Mouse (Mus musculus) lung, postnatal 36 days (tissue): ENCODE measurements around the gene Cry2.
"Not testable (repeated sequence)": the region's sequence is repeated elsewhere in the genome, so short reads cannot be mapped to it uniquely, and the experiment has no call there.

Source experiments
- DNase-seq: peaks from one replicate; pipeline ENCODE4 v3.0.0; 2022; ENCODE audit warnings: mixed read lengths

The Cry2 gene

GRCm38 (mm10) chr2:92433578-92434374, at the start of gene Cry2:
Gene Cry2, minus strand, starts transcription at chr2:92434043.
- peak; percentile 99 for DNase-seq

GRCm38 (mm10) chr2:92483505-92483904, 49.7 kb upstream of the Cry2 start:
- peak; percentile 45 for DNase-seq

GRCm38 (mm10) chr2:92482551-92482950, 48.7 kb upstream of the Cry2 start:
- DNase-seq: no peak

GRCm38 (mm10) chr2:92478313-92478688, 44.5 kb upstream of the Cry2 start:
- DNase-seq: peak; percentile 26

- peak; percentile 24 for DNase-seq
These were observed 43.9 kb upstream of the Cry2 start for GRCm38 (mm10) chr2:92477672-92478312.

- DNase-seq: not testable (repeated sequence)
These were observed 42.7 kb upstream of the Cry2 start for GRCm38 (mm10) chr2:92476580-92476979.

GRCm38 (mm10) chr2:92475711-92476110, 41.9 kb upstream of the Cry2 start:
- DNase-seq: no peak

GRCm38 (mm10) chr2:92474920-92475319, 41.1 kb upstream of the Cry2 start:
- no peak for DNase-seq

GRCm38 (mm10) chr2:92471886-92472670, 38.2 kb upstream of the Cry2 start:
- no peak for DNase-seq

- peak; percentile 32 for DNase-seq
These were observed 30.8 kb upstream of the Cry2 start for GRCm38 (mm10) chr2:92464690-92465089.

GRCm38 (mm10) chr2:92461215-92461614, 27.4 kb upstream of the Cry2 start:
- no peak for DNase-seq

GRCm38 (mm10) chr2:92459921-92460707, 26.3 kb upstream of the Cry2 start, which contains the start of gene Slc35c1:
Gene Slc35c1, minus strand, starts transcription at chr2:92460538.
- peak; percentile 75 for DNase-seq

GRCm38 (mm10) chr2:92459141-92459920, 25.5 kb upstream of the Cry2 start:
- peak; percentile 89 for DNase-seq

- DNase-seq: no peak
These were observed 24.6 kb upstream of the Cry2 start for GRCm38 (mm10) chr2:92458481-92458880.

GRCm38 (mm10) chr2:92456970-92457530, 23.2 kb upstream of the Cry2 start:
- no peak for DNase-seq

- no peak for DNase-seq
These were observed 21.9 kb upstream of the Cry2 start for GRCm38 (mm10) chr2:92455704-92456103.

- DNase-seq: no peak
These were observed 20.3 kb upstream of the Cry2 start for GRCm38 (mm10) chr2:92454166-92454565.

GRCm38 (mm10) chr2:92451126-92451525, 17.3 kb upstream of the Cry2 start:
- DNase-seq: no peak

- DNase-seq: peak; percentile 26
These were observed 13.4 kb upstream of the Cry2 start for GRCm38 (mm10) chr2:92447121-92447740.

GRCm38 (mm10) chr2:92446656-92447055, 12.8 kb upstream of the Cry2 start:
- peak; percentile 54 for DNase-seq

- DNase-seq: no peak
These were observed 12.0 kb upstream of the Cry2 start for GRCm38 (mm10) chr2:92445890-92446289.
